Mouse (Mus musculus) ES-CJ7 (cell line): ENCODE results near the gene Olfr316.

Experiments used
- DNase-seq: peaks from one replicate; pipeline ENCODE4 v3.0.0; 2011; ENCODE audit warnings: low read depth, low spot score

Gene Olfr316

GRCm38 (mm10) chr11:58804393-58804792, 51.9 kb downstream of the Olfr316 start:
- no peak for DNase-seq
